Mouse (Mus musculus) thymus, postnatal 36 days (tissue): ENCODE measurements around the gene Uroc1.

Source experiments
- DNase-seq, 2 experiments: peaks; one replicate each; pipeline ENCODE4 v3.0.0; 2022; ENCODE audit warnings: mixed read lengths in 2 of 2

Uroc1 gene

GRCm38 (mm10) chr6:90359445-90359844 lies 26.4 kb downstream of the Uroc1 start:
- no peak for DNase-seq

DNA sequence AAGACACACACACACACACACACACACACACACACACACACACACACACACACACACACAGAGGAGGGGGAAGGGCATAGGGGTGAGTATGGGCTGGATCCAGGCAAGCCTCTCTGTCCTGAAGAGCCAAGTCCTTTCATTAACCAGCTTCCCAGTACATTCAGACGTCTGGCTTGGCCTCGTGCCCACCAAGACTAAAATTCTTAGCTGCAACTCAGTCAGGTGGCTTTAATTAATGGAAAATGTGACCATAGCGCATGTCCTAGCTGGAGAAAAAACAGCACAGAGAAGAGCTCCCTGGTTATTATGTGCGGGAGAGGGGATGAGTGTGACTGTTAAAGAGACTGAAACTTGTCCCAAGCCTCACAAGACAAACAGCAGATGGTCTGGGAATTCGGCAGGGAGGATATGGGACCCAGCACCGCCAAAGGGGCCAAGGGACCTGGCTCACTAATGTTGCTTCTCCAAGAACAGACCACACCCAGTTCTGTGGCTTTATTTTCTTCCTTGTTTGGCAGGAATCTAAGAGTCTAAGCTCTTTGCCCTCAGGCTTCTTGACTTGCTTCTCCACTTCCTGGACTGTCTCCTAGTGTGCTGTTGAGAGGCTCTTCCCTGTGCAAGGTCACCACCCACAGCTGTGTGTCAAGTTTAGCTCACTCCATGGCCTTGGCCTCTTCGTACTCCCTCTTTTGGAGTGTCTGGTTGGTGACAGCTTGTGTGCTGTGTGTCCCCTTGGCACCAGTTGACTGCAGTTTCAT lies 27.1 kb downstream of the Uroc1 start:
- DNase-seq, result no peak

GRCm38 (mm10) chr6:90360922-90361614 lies 28.0 kb downstream of the Uroc1 start:
- no peak for DNase-seq

- no peak for DNase-seq
These were observed 30.2 kb downstream of the Uroc1 start for GRCm38 (mm10) chr6:90363301-90363700.

GRCm38 (mm10) chr6:90368976-90369724 lies 36.1 kb downstream of the Uroc1 start, which contains the start of gene Zxdc:
TSS of gene Zxdc (plus strand) at chr6:90369492.
- DNase-seq, result peak; percentile 99

DNA sequence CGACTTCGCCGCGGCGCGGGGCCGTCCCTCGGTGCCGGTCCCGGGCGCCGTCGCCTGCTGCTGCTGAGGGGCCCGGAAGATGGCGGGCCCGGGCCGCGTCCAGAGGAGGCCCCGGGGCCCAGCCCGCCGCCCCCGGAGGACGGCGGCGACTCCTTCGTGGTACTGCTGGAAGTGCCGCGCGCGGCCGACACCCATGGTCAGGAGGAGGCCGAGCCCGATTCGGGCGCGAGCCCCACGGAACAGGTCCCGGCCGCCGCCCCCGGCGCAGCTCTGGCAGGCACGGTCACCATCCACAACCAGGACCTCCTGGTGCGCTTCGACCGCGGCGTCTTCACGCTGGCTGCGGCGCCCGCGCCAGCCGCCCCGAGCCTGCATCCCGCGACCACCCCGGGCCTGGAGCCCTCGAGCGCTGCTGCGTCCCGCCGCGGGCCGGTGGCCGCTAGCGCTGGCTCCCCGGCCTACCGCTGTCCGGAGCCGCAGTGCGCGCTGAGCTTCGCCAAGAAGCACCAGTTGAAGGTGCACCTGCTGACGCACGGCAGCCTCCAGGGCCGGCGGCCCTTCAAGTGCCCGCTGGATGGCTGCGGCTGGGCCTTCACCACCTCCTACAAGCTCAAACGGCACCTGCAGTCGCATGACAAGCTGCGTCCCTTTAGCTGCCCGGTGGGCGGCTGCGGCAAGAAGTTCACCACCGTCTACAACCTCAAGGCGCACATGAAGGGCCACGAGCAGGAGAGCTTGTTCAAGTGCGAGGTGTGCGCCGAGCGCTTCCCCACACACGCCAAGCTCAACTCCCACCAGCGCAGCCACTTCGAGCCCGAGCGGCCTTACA lies 36.9 kb downstream of the Uroc1 start:
- DNase-seq, result peak; percentile 30 to 44

DNA sequence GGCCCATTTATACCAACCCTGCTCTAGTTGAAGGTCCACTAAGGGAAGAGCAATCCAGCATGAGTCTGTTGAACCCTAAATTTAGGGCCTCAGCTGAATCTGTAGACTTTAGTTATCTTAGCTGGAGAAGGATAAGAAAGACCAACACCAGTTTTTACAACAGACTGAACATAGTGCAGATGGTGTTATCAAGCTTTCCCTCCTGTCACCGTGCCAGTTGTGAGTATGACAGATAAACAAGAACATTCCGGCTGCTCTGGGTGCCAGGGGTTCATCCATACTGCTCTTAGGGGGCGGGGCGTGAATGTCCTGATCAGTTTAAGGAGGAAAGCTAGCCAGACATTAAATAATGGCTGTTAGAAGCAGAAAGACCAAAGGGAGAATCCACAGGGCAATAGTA lies 41.6 kb downstream of the Uroc1 start:
- no peak for DNase-seq

DNA sequence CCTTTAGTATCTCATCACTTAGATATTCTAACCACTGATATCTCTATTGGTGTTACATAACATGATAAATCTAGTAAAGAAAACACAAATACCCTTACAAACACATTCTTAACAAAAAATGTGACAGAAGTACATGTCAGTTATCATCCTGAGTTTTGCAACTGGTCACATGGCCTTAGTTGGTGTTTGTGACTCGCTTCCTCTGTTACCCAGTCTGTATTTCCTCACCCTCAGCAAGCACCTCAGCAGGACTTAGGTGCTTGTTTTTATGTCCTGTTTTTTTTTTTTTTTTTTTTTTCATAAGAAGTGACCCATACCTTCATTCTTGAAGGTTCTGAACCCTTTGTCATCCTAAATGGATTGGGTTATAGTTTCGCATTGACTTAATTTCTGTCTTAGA lies 44.6 kb downstream of the Uroc1 start:
- no peak for DNase-seq

DNA sequence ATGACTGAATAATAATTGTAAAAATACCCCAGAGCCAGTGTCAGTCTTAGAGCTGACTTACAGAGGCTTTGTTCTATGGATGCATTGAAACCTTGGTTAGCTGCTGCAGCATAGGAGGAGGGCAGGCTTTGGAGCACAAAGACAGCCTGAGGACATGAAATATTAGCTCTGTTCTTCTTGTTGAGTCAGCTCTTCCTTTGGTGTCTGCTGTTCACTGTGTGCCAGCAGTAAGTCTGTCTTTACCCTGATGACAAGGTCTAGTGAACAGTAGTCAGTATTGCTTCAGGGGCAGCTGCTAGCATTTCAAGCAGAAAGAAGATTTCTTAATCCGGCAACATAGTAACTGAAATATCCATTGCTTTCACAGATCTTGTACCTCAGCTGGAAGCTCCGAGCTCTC lies 48.4 kb downstream of the Uroc1 start:
- DNase-seq, result no peak

- DNase-seq, result no peak
These were observed 57.5 kb downstream of the Uroc1 start for GRCm38 (mm10) chr6:90390629-90391028.

DNA sequence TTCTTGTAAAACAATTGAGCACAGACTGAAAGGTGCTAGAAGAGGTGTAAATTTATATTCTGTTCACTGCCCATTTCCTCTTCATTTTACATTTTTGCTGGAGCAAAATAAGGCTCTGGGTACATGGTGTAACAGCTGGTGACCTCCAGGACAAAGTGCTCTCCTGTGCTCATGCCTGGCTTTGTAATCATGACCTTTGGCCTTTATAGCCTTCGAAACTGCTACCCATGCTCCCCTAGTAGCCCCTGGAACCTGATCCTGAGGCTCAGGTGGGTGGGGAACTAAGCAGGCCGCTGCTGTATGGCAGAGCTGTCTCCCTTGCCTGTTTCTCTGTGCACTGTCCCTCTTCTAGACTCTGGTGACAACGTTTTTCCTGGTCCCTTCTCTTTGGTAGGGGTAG lies 60.9 kb downstream of the Uroc1 start:
- no peak for DNase-seq

GRCm38 (mm10) chr6:90395751-90396150 lies 62.7 kb downstream of the Uroc1 start:
- no peak for DNase-seq

GRCm38 (mm10) chr6:90397291-90397690 lies 64.2 kb downstream of the Uroc1 start:
- no peak for DNase-seq

- DNase-seq, result no peak
These were observed 75.5 kb downstream of the Uroc1 start for GRCm38 (mm10) chr6:90408632-90409031.

DNA sequence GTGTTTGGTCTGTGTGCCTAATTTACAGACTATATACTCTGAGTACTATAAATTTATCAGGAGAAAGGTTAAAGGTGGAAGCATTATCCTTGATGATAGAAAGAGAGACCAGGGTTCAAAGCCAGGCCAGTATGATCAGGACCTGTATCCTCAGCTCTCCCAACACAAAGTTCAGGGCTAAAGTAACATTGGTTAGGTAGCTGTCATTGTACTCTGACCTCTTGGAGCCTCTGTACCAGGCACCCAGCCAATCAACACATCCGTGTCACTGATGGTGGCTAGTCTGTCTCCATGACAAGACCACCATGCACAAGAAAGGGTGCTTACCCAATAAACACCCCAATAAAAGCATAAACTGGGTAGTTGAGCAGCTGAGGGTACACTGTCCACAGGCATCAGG lies 77.9 kb downstream of the Uroc1 start:
- DNase-seq, result no peak

DNA sequence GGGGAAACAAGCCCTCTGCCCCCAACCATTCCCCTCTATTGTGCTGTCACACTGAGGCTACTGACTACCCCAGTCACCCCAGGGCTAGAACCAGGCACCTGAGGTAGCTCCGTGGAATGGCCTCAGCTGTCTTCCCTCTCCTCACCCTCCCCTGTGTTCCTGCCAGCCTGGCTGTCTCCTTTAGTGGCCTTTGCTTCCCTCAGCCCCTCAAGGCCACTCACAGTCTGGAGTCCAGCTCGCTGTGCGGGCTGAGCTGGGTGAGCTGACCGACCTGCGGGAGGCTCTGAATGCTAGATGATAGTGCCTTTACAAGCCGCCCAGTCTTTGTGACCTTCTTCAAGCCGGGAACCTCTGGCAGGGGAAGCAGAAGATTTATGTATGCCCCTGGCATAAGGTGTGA lies 78.8 kb downstream of the Uroc1 start:
- no peak for DNase-seq
